Mouse (Mus musculus) left cerebral cortex, adult 11 months (tissue): ENCODE results near the gene Bicral.

Source experiments
- DNase-seq: peaks from one replicate; pipeline ENCODE4 v3.0.0; 2022; ENCODE audit warnings: low spot score

Bicral gene

DNA sequence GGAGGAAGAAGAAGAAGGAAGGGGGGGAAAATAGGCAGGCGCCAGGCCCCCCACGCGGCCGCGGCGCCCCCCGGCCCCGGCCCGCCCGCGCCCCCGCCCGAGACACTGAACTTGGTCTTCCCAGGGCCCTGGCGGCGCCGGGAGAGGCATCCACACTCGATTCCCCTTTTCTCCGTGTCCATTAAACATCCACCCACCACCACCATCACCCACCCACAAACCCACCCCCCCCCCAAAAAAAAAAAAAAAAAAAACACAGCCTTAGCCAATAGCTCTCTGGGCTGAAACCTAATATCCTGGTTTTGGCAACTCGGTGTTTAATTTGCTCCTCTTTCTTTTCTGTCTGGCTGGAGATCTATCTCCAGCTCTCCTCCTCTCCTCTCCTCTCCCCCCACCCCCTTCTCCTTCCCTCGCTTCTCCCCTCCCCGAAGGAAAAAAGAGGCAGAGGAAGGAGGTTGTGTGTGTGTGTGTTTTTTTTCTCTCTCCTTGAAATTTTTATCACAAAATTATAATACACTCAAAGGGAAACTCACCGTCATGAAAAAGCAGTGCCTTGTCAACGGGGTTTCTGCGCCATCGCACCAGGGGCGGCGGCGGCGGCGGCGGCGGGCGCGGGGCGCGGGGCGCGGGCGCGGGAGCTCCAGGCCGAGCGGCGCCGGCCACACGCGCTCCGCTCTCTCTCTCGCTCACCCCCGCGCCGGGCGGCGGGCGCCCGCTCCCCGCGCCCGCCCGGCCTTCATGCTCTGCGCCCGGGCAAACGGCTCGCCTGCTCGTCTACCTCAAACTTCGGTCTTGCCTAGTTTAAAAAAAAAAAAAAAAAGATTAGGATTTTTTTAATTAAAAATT, at the start of gene Bicral:
Bicral (minus strand) TSS at position 580 of the 846 bp plus-strand sequence.
- no peak for DNase-seq

DNA sequence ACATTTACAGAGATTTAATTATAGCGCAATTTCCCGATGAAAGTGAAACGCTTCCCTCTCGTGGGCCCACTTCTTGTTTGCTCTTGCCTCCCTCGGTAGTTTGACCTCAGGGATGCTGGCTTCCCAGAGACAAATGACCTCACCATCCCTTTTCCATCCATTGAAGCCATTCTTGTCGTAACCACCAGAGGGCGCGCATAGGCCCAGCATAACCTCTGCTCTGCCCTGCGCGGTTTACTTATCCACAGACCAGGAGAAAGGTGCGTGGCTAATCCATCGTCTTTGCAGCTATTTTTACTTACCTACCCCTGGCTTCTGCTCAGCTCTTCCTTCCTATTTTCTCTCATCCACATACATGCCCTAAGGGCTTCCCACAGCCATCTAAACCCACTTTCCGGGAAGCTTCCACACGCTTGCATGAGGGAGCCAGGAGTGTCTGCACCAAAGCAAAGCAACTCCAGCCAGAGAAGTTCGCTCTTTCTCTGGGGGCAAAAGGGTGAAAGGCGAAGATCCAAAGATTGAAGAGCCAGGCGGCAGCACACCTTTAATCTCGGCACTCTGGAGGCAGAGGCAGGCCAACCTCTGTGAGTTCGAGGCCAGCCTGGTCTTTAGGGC, 45.7 kb upstream of the Bicral start:
- DNase-seq = peak; percentile 72

DNA sequence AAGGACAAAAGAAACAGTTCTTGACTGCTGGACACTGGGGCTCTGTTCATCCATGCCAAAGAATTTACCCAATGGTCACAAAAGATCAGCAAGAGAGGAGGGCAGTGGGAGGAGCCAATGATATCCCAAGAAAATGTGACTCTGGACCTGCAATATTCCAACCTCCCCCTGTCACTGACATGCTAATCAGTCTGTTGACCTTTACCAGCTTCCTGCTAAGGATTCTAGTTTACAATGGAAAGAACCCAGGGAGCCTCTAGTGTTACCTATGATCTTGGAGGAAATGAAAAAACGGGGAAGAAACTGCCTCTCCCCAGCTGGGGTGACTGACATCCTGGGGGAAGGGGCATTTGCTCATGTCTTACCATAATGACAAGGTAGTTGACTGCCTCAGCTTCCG, 42.7 kb upstream of the Bicral start:
- no peak for DNase-seq

DNA sequence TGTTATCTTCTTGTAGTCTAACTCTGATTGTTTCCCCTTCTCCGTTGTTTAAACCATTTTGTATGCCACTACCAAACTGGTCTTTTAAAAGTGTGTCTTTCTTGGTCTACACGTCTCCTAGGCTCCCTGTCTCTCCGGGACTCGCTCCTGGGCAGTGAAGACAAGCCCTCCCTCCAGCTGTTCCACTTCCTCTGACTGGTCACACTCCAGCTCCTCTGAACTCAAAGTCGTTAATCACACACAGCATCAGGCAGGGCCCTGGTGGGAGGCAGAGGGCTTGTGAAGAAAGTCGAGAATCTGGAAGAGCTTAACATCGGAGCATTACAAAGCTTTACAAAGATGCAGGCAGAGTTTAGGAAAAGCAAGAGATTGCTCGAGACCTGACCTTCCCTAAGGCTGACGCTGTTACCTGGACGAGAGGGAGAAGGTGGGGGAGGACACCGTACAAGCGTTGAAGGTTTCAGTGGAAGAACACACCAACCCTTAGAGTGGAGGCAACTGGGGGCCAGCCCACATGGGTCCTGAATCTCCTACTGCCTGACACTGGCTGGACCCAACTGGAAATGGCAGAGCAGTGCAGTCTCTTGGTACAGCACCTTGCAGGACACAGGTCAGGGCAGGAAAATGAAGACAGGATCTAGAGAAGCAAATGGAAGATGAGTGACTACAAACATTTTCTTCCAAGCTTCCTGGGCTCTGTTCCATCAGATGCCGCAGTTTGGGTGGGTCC, 39.1 kb upstream of the Bicral start:
- DNase-seq = no peak

DNA sequence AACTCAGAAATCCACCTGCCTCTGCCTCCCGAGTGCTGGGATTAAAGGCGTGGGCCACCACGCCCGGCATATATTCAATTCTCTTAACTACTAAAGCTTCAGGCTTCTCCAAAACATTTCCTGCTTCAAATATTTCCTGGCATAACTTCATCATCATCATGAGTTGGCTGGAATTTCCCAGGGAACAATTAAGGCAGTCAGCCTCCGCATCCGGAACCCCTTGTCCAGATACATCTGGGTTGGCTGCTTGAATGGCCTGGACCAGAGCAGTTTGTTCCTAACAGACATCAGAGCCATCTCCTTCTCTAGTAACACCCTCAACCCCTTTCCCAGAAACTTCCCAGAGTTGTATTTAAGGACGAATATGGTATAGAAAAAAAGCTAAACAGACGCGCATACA, 37.1 kb upstream of the Bicral start:
- DNase-seq = no peak

DNA sequence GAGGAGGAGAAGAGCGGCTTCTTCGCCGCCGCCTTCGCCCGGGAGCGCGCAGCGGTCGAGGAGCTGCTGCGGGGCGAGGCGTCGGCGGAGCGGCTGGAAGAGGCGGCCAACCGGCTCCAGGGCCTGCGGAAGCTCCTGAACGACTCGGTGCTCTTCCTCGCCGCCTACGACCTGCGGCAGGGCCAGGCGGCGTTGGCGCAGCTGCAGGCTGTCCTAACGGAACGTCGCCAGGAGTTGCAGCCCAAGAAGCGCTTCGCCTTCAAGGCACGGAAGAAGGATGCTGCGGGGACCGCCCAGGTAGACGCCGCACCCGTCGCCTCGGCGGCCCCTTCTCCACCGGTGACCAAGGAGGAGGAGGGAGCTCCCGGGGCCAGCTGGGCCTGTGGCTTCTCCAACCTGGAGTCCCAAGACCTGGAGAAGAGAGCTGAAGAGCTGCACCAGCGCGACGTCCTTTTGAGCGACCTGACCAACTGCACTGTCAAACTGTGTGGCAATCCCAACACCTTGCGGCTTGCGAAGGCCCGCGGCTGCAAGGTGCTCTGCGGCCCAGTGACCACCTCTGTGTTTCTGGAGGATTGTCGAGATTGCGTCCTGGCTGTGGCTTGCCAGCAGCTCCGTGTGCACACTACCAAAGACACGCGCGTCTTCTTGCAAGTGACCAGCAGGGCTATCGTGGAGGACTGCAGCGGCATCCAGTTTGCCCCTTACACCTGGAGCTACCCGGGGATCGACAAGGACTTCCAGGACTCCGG, 32.7 kb upstream of the Bicral start:
- DNase-seq = no peak

DNA sequence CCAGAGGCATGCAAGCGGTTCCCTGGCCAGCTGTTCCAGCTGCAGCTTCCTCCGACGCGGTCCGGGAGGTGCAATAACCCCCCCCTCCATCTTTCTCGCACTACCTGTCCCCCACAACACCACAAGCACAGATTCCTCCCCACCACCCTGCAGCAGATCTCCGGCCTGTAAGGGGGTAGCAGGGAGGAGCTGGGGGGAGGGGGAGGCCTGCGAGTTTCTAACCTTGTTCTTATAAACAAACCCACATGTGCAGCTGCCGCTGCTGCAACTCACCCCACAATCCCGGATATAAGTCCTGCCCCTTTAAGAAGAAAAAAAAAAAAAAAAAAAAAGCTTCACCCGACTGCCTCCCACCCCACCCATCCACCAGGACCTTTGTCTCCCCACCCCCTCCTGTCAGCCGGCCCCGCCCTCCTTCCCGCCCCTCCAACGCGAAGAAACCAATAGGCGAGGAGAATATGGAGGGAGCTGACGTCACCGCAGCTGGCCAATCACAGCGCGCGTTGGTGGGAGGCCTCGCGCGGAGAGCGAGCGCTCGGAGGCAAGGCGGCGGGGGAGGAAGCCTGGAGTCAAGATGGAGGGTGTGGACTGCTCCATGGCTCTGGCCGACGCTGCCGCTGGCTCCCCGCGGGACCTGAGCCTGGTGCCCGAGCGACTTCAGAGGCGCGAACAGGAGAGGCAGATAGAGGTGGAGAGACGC, 32.0 kb upstream of the Bicral start, which contains the start of gene Tbcc:
Tbcc (plus strand) TSS at position 569 of the 700 bp plus-strand sequence.
- peak; percentile 94 for DNase-seq

DNA sequence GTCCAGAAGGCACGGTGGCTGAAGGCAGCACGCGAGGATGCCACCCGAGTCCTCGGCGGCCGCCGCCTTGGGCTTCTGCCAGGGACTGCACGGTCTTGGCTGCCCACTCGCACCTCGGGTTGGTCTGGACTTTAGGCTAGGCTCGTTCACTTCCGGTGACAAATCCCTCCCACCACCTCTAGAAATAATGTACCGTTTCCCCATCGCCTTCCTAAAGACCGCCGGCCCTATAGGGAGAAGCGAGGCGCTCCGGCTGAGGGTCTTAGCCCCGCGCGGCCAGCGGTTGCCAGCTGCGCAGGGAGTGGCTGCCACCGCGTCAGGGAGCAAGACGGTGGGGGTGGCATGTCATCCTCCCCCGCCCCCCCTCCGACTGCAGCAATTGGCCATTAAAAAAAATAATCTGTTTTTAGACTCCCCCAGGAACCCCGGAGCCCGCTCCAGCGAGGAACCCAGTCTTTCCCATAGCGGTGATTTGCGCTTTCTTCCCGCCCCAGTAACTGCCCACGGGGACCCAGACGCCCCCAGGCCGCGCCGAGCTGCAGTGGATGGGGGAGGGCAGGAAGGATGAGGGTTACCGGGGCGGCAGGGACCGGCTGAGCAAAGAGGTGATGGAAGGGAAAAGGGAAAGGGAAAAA, 31.3 kb upstream of the Bicral start:
- DNase-seq = peak; percentile 57

DNA sequence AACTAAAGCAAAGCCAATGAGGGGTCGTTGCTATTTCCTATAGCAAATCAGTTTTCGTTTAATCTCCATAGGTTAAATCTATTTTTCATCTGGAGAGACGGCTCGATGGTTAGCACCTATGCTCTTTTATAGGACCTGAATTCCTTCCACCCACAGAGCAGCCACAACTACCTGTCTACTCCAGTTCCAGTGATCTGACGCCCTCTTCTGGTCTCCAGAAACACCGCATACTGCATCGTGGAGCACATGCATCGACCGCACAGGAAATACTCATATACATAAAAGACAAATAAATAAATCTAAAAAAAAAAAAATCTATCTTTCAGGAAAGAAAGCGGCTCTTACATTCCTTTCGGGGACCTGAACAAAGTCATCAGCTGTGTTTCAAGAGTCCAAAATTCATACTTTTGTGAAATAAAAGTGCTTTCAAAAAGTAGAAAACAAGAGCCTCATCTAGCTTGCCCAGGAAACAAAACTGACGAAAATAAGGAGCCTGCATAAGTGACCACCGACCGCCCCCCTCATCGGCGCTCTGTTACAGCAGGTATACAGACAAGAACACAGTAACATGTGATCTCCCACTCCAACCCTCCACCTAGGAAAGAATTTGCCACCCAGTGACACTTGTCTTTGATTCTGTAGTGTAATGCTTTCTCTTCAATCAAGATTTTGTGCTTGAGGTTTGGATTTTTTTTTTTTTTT, 30.4 kb upstream of the Bicral start:
- peak; percentile 47 for DNase-seq

DNA sequence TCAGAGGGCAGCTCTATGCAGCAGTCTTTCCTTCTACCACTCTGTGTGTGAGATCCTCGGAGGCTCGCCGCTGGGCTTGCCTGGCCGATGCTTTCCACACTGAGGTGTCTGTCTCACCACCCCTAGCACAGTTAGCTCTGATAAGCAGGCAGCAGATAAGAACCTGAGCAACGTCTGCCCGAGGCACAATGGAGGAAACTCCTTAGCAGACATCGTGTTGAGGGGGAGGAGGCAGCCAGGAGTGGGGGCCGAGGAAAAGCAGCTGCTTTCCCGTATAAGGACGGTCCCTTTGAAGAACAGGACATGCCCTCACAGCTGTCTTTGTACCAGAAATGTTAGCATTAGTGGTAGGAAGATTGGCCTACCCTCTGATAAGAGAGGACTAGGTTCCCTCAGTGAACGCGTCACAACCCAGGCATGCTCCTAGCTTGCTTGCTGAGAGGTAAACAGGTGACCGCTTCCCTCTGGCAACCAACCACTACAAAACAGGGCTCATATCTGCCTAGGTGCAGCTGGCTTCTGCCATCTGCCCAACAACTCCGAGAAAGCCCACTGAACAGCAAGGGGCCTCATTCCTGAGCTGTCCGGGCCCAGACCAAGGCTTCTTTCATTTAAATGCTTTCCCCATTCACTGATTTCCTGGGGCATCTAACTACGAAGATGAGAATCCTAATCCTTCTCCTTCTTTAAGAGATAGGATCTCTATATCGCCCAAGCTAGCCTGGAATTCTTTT, 27.8 kb upstream of the Bicral start:
- DNase-seq = no peak

DNA sequence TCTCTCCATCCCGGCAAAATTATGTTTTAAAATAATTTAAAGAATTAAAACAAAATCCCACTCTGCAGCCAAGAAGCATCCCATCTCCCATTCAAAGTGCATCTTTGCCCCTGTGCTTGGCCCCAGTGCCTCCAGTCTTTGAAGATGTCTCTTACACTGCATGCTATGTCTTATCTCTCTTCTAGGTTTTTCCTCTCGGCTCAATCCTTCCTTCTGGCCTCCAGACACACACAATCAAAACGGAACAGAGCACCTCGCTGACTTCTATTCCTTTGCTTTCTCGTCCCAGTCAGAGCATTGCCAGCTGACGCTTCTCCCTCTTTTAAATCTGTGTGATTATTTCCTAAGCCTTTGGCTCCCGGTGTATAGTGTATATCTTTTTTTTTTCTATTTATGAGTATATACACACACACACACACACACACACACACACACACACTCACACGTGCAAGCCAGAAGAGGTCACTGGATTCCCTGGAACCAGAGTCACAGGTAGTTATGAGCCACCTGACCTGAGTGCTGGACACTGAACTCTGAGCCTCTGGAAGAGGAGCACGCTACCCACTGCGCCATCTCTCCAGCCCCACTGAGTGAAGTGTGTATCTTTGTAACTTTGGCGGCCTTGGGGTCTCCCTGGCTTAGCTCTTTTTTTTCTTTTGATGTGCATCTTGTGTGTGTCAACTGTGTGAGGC, 27.1 kb upstream of the Bicral start:
- no peak for DNase-seq

DNA sequence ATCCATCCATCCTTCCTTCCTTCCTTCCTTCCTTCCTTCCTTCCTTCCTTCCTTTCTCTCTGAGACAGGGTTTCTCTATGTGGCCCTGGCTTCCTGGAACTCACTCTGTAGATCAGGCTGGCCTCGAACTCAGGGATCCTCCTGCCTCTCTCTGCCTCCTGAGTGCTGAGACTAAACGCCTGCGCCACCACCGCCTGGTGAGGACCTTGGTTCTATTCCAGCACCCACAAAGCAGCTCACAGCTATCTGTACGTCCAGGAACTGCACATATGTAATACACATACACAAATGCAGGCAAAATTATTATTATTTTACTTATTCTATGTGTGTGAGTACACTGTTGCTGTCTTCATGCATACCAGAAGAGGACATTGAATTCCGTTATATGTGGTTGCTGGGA, 26.5 kb upstream of the Bicral start:
- DNase-seq = no peak

DNA sequence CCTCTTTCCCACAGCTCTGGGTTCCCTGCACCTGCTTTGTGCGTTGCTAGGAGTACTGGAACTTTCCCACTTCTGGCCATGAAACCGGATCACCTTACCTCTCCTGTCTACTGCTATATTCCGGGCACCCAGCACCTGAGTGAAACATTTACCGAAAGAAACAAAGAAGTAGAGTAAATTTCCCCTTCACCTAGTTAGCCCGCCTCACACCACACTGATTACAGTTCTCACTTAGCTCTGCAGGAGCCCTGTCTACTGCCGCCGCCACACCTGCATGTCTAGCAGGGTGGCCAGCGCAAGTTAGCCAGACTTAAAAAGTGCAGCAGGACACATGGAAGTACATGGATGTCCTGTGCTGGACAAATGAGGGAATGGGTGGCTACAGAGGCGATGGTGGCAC, 24.8 kb upstream of the Bicral start:
- no peak for DNase-seq

DNA sequence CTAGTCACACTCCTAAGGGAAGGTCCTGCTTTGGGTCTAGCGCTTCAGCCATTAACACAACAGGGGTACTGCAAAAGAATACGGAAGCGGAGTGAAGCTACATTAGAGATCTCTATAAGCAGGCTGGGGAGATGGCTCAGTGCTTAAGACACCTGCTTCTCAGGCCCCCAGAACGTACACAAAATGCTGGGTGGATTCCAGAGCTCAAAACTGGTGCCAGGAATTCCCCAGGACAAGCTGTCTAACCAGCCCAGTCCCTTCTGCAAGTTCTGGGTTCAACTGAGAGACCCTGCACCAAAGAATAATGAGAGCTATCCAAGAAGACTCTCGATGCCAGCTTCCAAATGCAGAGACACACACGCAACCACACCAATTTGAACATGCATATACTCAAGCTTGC, 23.4 kb upstream of the Bicral start:
- DNase-seq = no peak

DNA sequence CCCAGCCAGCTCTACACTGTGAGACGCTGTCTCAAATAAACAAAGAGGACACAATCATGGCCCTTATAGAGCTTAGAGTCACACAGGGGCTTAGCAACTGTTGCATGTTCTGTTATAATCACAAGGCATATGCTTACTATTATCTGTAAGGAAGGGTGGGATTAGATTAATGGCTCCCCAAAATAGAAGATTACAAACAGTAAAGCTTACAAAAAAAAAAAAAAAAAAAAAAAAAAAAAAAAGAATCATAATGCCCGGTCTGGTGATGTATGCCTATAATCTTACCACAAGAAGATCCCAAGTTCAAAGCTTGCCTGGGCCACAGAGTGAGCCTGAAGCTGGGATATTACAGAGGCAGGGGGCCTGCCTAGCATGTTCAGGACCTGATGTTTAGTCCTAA, 22.0 kb upstream of the Bicral start:
- no peak for DNase-seq

DNA sequence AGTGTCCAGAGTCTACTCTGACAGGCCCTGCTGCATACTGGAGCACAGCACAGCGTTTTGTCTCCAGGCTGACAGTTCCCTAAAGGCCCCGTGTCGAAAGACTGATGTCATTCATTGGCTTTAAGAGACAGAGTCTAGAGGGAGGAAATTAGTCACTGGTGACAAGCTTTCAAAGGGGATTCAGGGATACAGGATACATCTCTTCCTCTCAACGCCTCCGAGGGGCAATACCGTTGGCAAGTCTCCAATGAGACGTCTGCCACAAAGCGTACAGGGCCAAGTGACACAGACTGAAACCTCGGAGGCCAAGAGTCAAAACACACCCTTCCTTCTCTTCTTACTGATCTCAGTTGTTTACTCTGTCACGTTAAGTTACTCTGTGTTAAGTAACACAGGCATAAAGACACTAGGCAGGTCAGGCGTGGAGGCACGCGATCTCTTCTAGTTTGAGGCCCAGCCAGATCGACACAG, 21.6 kb upstream of the Bicral start:
- no peak for DNase-seq

DNA sequence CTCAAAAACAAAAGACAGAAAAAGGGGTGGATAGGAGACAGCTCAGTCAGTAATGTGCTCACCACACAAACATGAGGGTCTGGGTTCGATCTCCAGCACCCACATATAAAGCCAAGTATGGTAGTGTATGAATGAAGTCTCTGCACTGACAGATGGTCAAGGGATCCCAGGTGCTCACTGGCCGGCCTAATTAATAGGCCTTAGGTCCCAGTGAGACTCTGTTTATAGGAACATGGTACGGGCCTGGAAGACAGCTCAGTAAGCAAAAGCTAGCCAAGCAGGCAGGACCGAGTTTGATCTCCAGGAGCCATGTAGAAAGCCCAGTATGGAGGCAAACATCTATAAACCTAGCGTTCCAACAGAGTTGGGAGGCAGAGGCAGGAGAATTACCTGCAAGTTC, 18.8 kb upstream of the Bicral start:
- DNase-seq = no peak

DNA sequence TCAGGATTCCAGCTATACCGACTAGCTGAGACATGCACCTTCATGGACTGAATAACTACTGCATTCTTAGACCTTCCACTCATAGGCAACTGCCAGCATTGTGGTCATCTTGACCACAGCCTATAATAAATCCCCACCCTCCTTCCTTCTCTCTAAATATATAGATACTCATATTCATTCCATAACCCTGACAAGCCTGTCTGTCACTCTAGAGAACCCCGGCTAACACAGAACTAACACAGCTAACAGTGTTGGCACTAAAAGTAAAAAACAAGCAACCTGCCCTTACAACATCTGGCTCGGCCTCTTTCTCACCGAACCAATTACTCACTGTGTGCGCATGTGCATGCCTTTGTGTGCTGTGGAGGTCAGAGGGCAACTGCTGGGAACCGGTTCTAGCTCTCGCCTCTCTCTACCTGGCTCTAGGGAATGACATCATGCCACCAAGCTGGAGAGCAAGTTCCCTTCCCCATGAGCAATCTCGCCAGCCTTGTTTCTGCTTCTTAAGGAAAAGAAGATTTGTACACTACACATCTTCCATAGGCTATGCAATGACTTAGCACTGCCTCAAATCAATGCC, 18.2 kb upstream of the Bicral start:
- DNase-seq = no peak

DNA sequence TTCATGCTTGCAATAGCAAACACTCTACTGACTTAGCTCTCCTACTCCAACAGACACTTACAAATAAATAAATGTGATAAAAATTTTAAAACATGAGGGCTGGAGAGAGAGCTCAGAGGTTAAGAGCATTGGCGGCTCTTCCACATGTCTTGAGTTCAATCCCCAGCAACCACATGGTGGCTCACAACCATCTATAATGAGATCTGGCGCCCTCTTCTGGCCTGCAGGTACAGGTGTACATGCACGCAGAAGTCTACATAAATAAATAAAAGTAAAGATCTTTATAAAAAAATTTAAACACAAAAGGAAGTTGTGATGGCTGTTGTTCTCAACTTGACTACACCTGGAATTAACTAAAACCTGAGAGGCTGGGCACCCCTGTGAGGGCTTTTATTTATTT, 17.3 kb upstream of the Bicral start:
- no peak for DNase-seq
